Mouse (Mus musculus): ENCODE measurements around the gene Hypk.
"Not testable (repeated sequence)": the region's sequence is repeated elsewhere in the genome, so short reads cannot be mapped to it uniquely, and the experiment has no call there.

The Hypk gene

GRCm38 (mm10) chr2:121448739-121449535, 4.2 kb upstream of the Hypk start, which contains the start of gene Serf2:
Gene Serf2 (plus strand): TSS chr2:121449195.
- peak; percentile 100 for DNase-seq

- DNase-seq, result no peak
Observed at GRCm38 (mm10) chr2:121449545-121450011, 3.5 kb upstream of the Hypk start.

- DNase-seq, result peak; percentile 40
Observed at GRCm38 (mm10) chr2:121450093-121450492, 3.0 kb upstream of the Hypk start.

- DNase-seq, result no peak
Observed at GRCm38 (mm10) chr2:121452361-121452760, 729 bp upstream of the Hypk start.

DNA sequence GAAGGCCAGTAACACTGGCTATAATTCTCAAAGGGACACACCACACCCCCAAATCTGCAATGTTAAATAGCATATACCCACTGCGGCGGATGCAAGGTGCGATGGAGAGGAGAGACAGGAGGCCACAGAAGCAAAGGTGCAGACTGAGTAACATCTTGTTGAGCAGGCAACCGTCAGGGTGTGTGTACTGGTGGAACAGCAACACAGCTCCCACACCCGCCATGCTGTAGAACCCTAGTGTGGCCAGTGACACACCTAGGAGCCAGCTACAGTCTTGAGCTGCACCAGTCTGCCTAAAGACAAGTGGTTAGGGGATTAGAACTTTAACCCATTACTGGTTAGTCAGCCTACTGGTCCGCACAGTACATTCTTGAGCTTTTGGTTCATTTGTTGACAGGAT, 827 bp downstream of the Hypk start:
- no peak for DNase-seq

- DNase-seq, result no peak
Observed at GRCm38 (mm10) chr2:121455534-121455933, 2.4 kb downstream of the Hypk start.

DNA sequence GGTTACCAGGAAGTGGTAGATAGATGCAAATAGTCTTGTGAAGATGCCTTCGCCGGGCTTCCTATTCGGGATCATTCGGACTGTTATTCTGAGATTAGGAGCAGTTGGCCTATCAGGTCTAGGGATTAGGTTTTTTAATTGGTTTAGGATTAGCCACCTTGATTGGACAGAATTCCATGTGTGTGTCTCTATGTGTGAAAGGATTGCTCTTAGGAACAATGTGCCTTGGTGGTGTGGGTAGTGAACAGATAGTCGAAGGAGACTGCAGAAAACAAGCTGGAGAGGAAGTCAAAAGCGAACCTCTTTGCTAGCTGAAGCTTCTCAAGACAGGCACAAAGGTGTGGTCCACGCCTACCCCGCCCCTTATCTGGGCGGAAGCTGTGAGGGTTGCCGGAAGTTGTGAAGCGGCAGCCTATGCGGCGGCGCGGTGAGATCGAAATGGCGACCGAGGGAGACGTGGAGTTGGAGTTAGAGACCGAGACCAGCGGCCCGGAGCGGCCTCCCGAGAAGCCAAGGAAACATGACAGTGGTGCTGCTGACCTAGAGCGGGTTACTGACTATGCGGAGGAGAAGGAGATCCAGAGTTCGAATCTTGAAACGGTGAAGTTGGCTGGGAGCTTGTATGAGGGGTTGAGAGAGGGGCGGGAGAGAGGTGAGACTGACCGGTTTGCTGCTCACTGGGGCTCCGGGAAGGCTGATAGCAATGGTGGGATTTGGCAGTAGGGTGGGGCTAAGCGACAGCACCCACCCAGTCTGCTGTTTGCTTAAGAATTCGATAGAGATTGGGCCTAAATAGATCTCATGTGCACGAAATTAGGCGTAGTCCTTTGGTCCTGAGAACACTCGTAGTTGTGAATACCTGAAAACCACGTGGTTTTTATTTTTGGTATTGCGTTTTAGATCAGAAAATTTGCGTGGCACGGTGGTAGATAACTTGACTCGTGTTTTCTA, 3.9 kb downstream of the Hypk start, which contains the start of gene Serinc4:
Gene Serinc4, minus strand, starts transcription at position 90 of the 951 bp plus-strand sequence.
- peak; percentile 78 for DNase-seq

DNA sequence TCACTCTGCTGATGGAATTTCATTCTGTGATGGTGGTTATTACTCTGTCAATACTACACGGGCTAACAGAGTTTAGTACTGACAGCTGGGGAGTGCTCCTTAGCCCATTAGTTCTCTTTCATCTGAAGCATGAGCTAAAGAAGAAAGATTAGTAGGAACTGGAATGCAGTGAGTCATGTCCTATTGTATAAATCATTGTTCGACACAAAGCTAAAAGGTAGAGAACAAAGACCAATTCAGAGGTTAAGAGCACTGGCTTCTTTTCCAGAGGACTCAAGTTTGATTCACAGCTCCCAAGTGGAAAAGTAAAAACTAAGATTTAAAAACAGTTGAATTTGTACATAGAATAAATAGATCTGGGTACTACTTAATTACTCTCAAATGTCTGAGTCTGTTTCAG, 7.0 kb downstream of the Hypk start:
- no peak for DNase-seq

DNA sequence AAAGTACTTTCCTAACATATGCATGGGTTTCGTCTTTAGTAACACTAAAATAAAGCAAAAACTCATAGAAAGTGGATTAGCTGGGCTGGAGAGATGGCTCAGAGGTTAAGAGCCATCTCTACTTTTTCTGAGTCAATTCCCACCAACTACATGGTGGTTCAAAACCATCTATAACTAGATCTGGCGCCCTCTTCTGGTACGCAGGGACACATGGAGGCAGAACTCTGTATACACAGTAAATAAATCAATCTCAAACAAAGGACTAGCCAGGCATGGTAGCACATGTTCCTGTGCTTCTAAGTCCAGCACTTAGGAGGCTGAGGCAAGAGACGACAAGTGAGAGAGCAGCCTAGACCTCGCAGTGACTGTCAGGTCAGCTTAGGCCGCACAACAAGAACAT, 15.9 kb downstream of the Hypk start:
- DNase-seq, result not testable (repeated sequence)

DNA sequence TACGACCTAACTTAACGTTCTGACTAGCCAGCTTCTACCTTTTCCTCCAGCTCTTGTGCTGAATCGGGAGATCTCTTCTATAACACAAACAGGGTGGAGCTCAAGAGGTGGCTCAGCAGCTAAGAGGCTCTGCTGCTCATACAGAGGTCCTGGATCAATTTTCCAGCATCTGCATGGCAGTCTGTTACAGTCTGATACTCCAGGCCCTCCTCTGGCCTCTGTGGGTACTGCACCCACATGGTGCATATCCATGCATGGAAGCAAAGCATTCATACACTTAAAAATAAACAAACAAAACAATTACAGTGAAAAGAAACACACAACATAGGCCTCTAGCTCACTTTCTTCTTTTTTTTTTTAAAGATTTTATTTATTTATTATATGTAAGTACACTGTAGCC, 19.7 kb downstream of the Hypk start:
- not testable (repeated sequence) for DNase-seq

- DNase-seq, result peak; percentile 86
Observed at GRCm38 (mm10) chr2:121473301-121474179, 20.4 kb downstream of the Hypk start, which contains the start of gene Mfap1b. Gene Mfap1b (minus strand): TSS chr2:121474067.

DNA sequence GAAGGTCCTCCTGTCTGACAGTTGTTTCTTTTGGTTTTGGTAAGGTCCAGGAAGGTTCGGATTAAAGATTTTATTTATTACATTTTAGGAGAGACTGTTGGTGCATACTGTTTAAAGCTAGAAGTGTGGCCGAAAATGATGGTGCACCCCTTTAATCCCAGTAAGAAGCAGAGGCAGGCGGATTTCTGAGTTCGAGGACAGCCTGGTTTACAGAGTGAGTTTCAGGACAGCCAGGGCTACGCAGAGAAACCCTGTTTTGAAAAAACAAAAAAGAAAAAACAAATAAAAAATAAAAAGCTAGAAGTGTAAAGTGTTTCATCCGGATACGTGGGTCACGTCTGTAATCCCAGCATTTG, 21.1 kb downstream of the Hypk start:
- DNase-seq, result no peak

- DNase-seq, result not testable (repeated sequence)
Observed at GRCm38 (mm10) chr2:121475306-121475705, 22.2 kb downstream of the Hypk start.

GRCm38 (mm10) chr2:121477491-121478266, 24.6 kb downstream of the Hypk start:
- no peak for DNase-seq

GRCm38 (mm10) chr2:121480498-121480897, 27.4 kb downstream of the Hypk start:
- DNase-seq, result no peak

DNA sequence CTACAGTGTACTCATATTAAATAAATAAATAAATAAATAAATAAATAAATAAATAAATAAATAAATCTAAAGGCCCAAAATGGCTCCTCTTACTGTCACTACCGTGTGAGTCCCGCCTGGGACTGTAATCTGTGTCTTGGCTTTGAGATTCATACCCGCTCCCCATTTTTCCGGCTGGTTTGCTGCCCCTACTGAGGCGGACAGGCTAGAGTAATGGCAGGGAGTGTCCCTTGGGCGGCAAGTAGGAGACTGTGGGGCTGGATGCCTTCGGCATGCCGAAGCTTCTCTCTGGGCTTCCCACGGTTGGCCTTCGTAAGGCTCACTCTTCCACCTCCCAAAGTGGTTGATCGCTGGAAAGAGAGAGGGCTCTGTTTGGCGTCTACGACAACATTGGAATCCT, 27.8 kb downstream of the Hypk start:
- DNase-seq, result not testable (repeated sequence)

GRCm38 (mm10) chr2:121483576-121483975, 30.5 kb downstream of the Hypk start:
- DNase-seq, result no peak

DNA sequence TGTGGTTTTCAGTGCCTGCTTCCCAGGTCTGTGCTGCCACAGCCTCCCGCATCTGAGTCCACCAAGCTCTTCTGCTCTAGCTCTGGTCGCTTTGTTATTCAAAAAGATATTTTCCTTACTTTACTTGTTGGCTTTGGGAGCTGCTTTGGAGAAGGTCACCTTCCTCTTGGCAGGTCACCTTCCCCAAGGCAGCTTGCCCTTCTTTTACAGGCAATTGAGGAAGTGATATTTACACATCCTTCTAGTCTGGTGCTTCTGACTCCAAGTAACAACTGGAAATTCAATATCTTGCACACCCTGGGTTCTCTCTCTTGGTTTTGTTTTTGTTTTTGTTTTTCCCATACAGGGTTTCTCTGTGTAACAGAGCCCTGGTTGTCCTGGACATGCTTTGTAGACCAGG, 31.3 kb downstream of the Hypk start:
- not testable (repeated sequence) for DNase-seq

- not testable (repeated sequence) for DNase-seq
Observed at GRCm38 (mm10) chr2:121501550-121501949, 48.5 kb downstream of the Hypk start.

DNA sequence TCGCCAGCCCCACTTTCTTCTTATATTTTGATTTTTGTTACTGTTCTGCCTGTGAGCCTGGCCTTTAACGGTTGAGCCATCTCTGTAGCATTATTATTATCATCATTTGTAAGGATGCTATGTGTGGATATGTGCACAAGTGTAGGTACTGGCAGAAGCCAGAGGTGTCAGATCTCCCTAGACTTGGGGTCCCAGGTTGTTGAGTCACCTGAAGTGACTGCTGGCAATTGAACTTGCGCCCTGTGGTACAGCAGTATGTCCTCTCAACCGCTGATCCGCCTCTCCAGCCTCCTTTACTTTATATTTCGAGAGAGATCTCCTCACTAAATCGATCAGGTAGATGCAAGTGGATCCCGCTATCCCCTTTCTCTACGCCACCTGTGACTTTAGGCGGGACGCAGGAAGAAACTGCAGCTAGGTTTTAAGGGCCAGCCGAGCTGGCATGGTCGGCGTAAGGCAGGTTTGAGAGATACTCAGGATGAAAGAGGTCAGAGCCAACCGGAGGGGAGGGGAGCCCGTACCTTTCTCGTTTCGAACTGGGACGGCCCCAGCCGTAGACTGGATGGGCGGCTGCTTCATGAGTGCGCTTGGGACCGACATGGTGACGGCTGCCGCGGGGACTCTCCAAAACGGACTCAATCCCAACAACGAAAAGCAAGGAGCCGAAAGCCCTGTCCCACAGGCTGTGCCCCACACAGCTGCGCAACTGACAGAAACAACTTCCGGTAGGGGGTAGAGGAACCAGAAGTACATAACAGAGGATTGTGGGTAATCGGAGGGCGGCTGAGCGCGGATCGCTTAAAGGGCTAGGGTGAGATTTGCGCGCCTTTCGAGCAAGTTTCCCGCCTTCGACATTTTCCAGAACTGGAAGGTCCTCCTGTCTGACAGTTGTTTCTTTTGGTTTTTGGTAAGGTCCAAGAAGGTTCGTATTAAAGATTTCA, 53.1 kb downstream of the Hypk start, which contains the start of the genes Mfap1a and Wdr76:
Gene Mfap1a, minus strand, starts transcription at position 724 of the 941 bp plus-strand sequence.
Gene Wdr76, plus strand, starts transcription at position 782 of the 941 bp plus-strand sequence.
- peak; percentile 85 for DNase-seq
